Mouse (Mus musculus): ENCODE results near the gene Stpg1.

DNA sequence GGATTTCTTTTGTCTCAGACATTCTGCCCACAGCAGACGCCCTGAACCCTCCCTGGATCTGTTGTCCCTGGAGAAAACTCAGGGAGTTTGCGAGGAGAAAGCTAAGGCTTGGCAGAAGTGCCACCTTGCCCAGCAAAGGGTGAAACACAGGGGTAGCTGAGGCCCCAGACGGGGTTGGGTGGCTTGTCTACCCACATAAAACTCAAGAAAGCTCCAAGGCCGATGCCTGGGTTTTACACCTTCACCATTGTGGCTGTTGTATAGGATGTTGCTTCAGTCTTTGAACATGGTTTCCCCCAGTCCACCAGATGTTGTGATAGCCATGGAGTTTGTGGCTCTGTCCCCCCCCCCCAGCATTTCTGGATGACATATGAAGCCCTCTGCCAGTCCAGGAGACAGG is 90.2 kb downstream of the Stpg1 start:
- TF ChIP-seq E2F4 (IDR thresholded peaks at IDR 0.05; ENCODE audit: insufficient read depth) (no peak), USF1 (IDR thresholded peaks at IDR 0.05; ENCODE audit: low read depth) (no peak), REST (IDR thresholded peaks at IDR 0.05; ENCODE audit: insufficient read depth, insufficient read length) (no peak)
